Mouse (Mus musculus) stomach, embryonic 16.5 days (tissue): ENCODE data around the gene Itga3. TPM values are rescaled to one million over a fixed set of nuclear protein-coding genes. Genes with fewer than 3 reads are reported as not detected.

Experiments
- ATAC-seq: fragments of 200-750 bp; cut with Nextera tagmentation; 2 replicates; pipeline ENCODE4 v1.8.0; 2017; ENCODE audit warnings: moderate number of reproducible peaks, moderate TSS enrichment; ENCODE audit not compliant: insufficient read depth, low FRiP score
- H3K27ac ChIP-seq: fragments of 300-500 bp; sonication (generic); 2 replicates; pipeline ENCODE4 v1.5.1; 2014; ENCODE audit warnings: low read length
- H3K27me3 ChIP-seq: fragments of 300-500 bp; sonication (generic); 2 replicates; pipeline ENCODE4 v1.6.1; 2014; ENCODE audit warnings: low read length, control low read depth, mixed read lengths; ENCODE audit not compliant: control insufficient read depth, insufficient read depth
- H3K36me3 ChIP-seq: fragments of 300-500 bp; sonication (generic); 2 replicates; pipeline ENCODE4 v1.6.1; 2014; ENCODE audit warnings: low read length; ENCODE audit not compliant: control insufficient read depth, insufficient read depth
- H3K4me1 ChIP-seq: fragments of 300-500 bp; sonication (generic); 2 replicates; pipeline ENCODE4 v1.6.1; 2014; ENCODE audit warnings: low read length, control low read depth, mixed read lengths; ENCODE audit not compliant: control insufficient read depth, insufficient read depth
- H3K4me2 ChIP-seq: fragments of 300-500 bp; sonication (generic); 2 replicates; pipeline ENCODE4 v1.6.1; 2014; ENCODE audit warnings: low read depth, low read length, mixed read lengths
- H3K4me3 ChIP-seq: fragments of 300-500 bp; sonication (generic); replicated peaks from 2 replicates; pipeline ENCODE4 v1.5.1; 2014; ENCODE audit warnings: mild to moderate bottlenecking, low read length
- H3K9ac ChIP-seq: fragments of 300-500 bp; sonication (generic); 2 replicates; pipeline ENCODE4 v1.6.1; 2014; ENCODE audit warnings: low read length
- H3K9me3 ChIP-seq: fragments of 300-500 bp; sonication (generic); replicated peaks from 2 replicates; pipeline ENCODE4 v1.6.1; 2016; ENCODE audit warnings: low read length, control low read depth; ENCODE audit not compliant: control insufficient read depth
- WGBS: fragments of 180-500 bp; shearing (Covaris S2); extraction: QIAGEN DNeasy Blood & Tissue Kit; methylation state at CpG from one replicate; pipeline ENCODE4 v1.1.7; 2014; 5-methylcytosine and 5-hydroxymethylcytosine counted together
- polyA plus RNA-seq: library from polyadenylated mRNA; unstranded; fragments of >200 nt; fragmentation: Nextera tagmentation; extraction: Ambion mirVana; gene quantifications from 2 replicates; pipeline ENCODE4 v1.2.1, GENCODE M21; 2015

Gene Itga3
- polyA plus RNA-seq, 1 experiment from 2014 or later = 19.4 TPM

- H3K9me3 ChIP-seq = no peaks in the 10 kb centered on the region
- peak; percentile 56; the same call in 1 of the 2 replicates for ATAC-seq
- WGBS = 1% methylated on average over 27 of the region's 27 CpGs
- peaks cover 33% of the 10 kb centered on the region for H3K4me1 ChIP-seq
- H3K4me2 ChIP-seq = peak overlapping the region; percentile 62
- H3K27ac ChIP-seq = peak overlapping the region; percentile 88
- peak overlapping the region; percentile 49 for H3K4me3 ChIP-seq
- peaks cover 19% of the 10 kb centered on the region for H3K36me3 ChIP-seq
- peak overlapping the region; percentile 70 for H3K9ac ChIP-seq
- no peaks in the 10 kb centered on the region for H3K27me3 ChIP-seq
These were observed 69.9 kb downstream of the Itga3 start for GRCm38 (mm10) chr11:95006525-95007219.

GRCm38 (mm10) chr11:95006038-95006437 is 70.6 kb downstream of the Itga3 start:
- Histone ChIP-seq H3K27me3 (no peaks in the 10 kb centered on the region), H3K27ac (peak overlapping the region; percentile 88)

DNA sequence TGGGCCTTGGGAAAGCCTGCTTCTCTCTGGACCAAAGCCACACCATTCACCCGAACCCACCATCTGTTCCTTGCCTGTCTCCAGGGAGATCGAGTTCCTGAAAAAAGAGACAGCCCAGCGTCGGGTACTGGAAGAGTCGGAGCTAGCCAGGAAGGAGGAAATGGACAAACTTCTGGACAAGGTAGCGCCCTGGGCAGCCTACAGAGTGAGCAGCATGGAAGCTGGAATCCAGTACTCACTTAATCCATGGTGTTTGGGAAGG is 71.7 kb downstream of the Itga3 start:
- ATAC-seq = no peak
- no peak overlapping the region for H3K9ac ChIP-seq
- H3K4me2 ChIP-seq = no peak overlapping the region
- 64% methylated on average over 6 of the region's 6 CpGs for WGBS
- H3K27me3 ChIP-seq = no peaks in the 10 kb centered on the region
- no peak overlapping the region for H3K4me3 ChIP-seq
- H3K4me1 ChIP-seq = peaks cover 35% of the 10 kb centered on the region
- no peak overlapping the region for H3K27ac ChIP-seq
- no peaks in the 10 kb centered on the region for H3K9me3 ChIP-seq
- H3K36me3 ChIP-seq = peaks cover 24% of the 10 kb centered on the region

More at GRCm38 (mm10) chr11:95006038-95006437, 70.6 kb downstream of the Itga3 start:
- no peak; the same call in 1 of the 2 replicates for ATAC-seq
- H3K4me1 ChIP-seq = peaks cover 29% of the 10 kb centered on the region
- 35% methylated on average over 4 of the region's 4 CpGs for WGBS
- no peaks in the 10 kb centered on the region for H3K9me3 ChIP-seq
- H3K4me3 ChIP-seq = peak overlapping the region; percentile 49; the same call in 1 of the 2 replicates
- peaks cover 21% of the 10 kb centered on the region for H3K36me3 ChIP-seq
- peak overlapping the region; percentile 70; the same call in 1 of the 2 replicates for H3K9ac ChIP-seq
- H3K4me2 ChIP-seq = peak overlapping the region; percentile 62

DNA sequence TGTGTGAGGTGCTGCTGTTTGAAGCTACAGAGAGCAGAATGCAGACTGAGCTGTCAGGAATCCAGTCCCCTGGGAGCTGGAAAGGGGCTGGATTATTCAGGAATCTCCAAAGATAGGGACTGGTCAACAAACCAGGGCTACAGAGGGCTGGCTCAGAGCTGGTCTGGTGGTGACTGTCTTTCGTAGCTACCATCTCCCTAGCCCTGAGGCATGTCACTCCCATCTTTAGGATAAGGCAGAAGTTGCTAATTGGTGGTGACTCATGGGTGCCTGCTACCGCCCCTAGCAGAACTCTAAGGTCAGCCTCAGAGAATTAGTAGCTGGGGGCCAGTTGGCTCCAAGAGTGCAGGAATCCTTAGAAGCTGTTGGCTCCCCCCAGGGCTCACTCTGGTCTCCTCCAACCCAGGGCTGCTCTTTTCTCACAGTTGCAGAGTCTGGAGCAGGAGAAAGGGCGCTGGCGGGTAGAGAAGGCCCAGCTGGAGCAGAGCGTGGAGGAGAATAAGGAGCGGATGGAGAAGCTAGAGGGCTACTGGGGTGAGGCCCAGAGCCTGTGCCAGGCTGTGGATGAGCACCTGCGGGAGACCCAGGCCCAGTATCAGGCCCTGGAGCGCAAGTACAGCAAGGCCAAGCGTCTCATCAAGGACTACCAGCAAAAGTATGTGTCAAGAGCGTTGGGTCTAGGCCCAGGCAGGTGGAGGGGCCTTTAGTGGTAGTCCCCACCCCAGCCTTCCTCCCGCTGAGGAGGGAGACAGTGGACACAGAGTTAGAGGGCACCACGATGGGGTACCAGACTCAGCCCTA is 72.3 kb downstream of the Itga3 start:
- no peak for ATAC-seq
- no peaks in the 10 kb centered on the region for H3K27me3 ChIP-seq
- 77% methylated on average over 12 of the region's 12 CpGs for WGBS
- H3K9me3 ChIP-seq = no peaks in the 10 kb centered on the region
- H3K9ac ChIP-seq = no peak overlapping the region
- H3K4me3 ChIP-seq = no peak overlapping the region
- H3K27ac ChIP-seq = no peak overlapping the region
- H3K4me1 ChIP-seq = peaks cover 32% of the 10 kb centered on the region
- H3K36me3 ChIP-seq = peaks cover 24% of the 10 kb centered on the region
- no peak overlapping the region for H3K4me2 ChIP-seq

DNA sequence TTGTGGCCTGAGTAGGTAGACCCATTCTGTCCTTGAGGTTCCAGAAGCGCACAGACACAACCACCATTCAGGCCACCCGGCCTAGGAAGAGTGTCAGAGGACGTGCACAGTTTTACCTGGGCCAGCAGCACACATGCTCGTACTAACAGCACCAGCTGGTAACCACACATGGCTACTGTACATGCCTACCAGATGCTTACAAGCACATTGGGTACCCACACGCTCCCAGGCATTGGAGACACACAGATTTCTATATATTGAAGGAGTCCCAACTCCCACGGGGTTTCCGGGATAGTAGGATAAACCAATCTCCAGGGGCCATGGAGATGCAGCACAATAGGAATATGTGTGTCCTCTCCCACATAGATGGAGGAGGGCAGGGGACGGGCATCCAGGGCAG is 73.9 kb downstream of the Itga3 start:
- peaks cover 24% of the 10 kb centered on the region for H3K36me3 ChIP-seq
- no peak overlapping the region for H3K4me3 ChIP-seq
- no peak for ATAC-seq
- H3K27ac ChIP-seq = no peak overlapping the region
- 91% methylated on average over 8 of the region's 8 CpGs for WGBS
- H3K9ac ChIP-seq = no peak overlapping the region
- H3K4me1 ChIP-seq = peaks cover 22% of the 10 kb centered on the region
- H3K27me3 ChIP-seq = no peaks in the 10 kb centered on the region
- H3K4me2 ChIP-seq = no peak overlapping the region
- no peaks in the 10 kb centered on the region for H3K9me3 ChIP-seq

- Histone ChIP-seq H3K4me3 (no peak overlapping the region), H3K36me3 (peaks cover 29% of the 10 kb centered on the region), H3K27ac (no peak overlapping the region), H3K9ac (no peak overlapping the region), H3K27me3 (no peaks in the 10 kb centered on the region), H3K4me2 (no peak overlapping the region), H3K9me3 (no peaks in the 10 kb centered on the region), H3K4me1 (peaks cover 13% of the 10 kb centered on the region)
- no peak for ATAC-seq
- WGBS = 89% methylated on average over 21 of the region's 21 CpGs
These were observed 74.8 kb downstream of the Itga3 start for GRCm38 (mm10) chr11:95001584-95002347.

- H3K4me2 ChIP-seq = no peak overlapping the region
- peaks cover 13% of the 10 kb centered on the region for H3K4me1 ChIP-seq
- H3K36me3 ChIP-seq = peaks cover 29% of the 10 kb centered on the region
- 0 out of 2 replicates have a peak overlapping the region, but pooled peaks have one; percentile 1 for H3K9ac ChIP-seq
- no peaks in the 10 kb centered on the region for H3K9me3 ChIP-seq
- ATAC-seq = peak; percentile 41; the same call in 1 of the 2 replicates
- no peak overlapping the region for H3K4me3 ChIP-seq
- H3K27me3 ChIP-seq = no peaks in the 10 kb centered on the region
- peak overlapping the region; percentile 4 for H3K27ac ChIP-seq
- 2% methylated on average over 8 of the region's 8 CpGs for WGBS
These were observed 75.5 kb downstream of the Itga3 start for GRCm38 (mm10) chr11:95001058-95001457.

DNA sequence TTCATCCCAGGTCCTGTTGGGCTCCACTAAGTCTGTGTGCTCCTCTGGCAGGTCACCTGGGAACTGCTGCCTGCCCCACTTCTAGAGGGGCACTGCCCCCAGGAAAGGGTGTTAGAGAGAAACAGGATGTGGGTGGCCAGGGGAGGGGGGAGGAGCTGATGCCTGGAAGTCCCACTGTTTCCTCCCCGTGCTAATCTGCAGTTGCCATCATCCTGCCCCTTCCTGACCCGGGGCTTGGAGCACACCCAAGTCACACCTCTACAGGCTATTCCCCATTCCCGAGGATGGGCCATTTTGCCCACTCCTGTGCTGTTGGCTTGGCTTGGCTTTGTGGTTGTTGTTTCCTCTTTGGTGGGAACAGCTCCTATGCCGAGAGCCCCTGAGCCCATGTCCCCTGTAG is 76.1 kb downstream of the Itga3 start:
- 0 out of 2 replicates have a peak overlapping the region, but pooled peaks have one; percentile 1 for H3K9ac ChIP-seq
- H3K9me3 ChIP-seq = no peaks in the 10 kb centered on the region
- ATAC-seq = no peak
- no peaks in the 10 kb centered on the region for H3K27me3 ChIP-seq
- H3K4me2 ChIP-seq = no peak overlapping the region
- H3K4me3 ChIP-seq = no peak overlapping the region
- peak overlapping the region; percentile 4 for H3K27ac ChIP-seq
- WGBS = 31% methylated on average over 4 of the region's 4 CpGs
- peaks cover 26% of the 10 kb centered on the region for H3K36me3 ChIP-seq
- H3K4me1 ChIP-seq = peaks cover 17% of the 10 kb centered on the region
